Mouse (Mus musculus): ENCODE measurements around the gene Htr3b.

Htr3b gene

GRCm38 (mm10) chr9:48928781-48929180 lies 36.0 kb downstream of the Htr3b start:
- DNase-seq (ENCODE audit: low spot score in 2 of 2), result no peak

- no peak for DNase-seq (ENCODE audit: low spot score in 2 of 2)
Observed at GRCm38 (mm10) chr9:48916011-48916788, 48.6 kb downstream of the Htr3b start.

- peak; percentile 23 to 56 for DNase-seq (ENCODE audit: low spot score in 2 of 2)
Observed at GRCm38 (mm10) chr9:48910885-48911537, 53.8 kb downstream of the Htr3b start, which contains the start of gene Htr3a. Htr3a (minus strand) TSS chr9:48911099.

GRCm38 (mm10) chr9:48904421-48904820 lies 60.4 kb downstream of the Htr3b start:
- DNase-seq (ENCODE audit: low spot score in 2 of 2), result no peak

- no peak for DNase-seq (ENCODE audit: low spot score in 2 of 2)
Observed at GRCm38 (mm10) chr9:48903766-48904165, 61.0 kb downstream of the Htr3b start.

GRCm38 (mm10) chr9:48898551-48898950 lies 66.2 kb downstream of the Htr3b start:
- DNase-seq (ENCODE audit: low spot score in 2 of 2), result no peak

- no peak for DNase-seq (ENCODE audit: low spot score in 2 of 2)
Observed at GRCm38 (mm10) chr9:48895819-48896536, 68.8 kb downstream of the Htr3b start.

- DNase-seq (ENCODE audit: low spot score in 2 of 2), result no peak
Observed at GRCm38 (mm10) chr9:48894755-48895154, 70.0 kb downstream of the Htr3b start.

- peak; percentile 81 to 83 for DNase-seq (ENCODE audit: low spot score in 2 of 2)
Observed at GRCm38 (mm10) chr9:48893986-48894385, 70.8 kb downstream of the Htr3b start.

GRCm38 (mm10) chr9:48889093-48889492 lies 75.7 kb downstream of the Htr3b start:
- DNase-seq (ENCODE audit: low spot score in 2 of 2), result no peak

Data from frontal cortex, postnatal 36 days (tissue).